Mouse (Mus musculus): ENCODE data around the gene Esrrg. TPM values are rescaled to one million over a fixed set of nuclear protein-coding genes. Genes with fewer than 3 reads are reported as not detected.
A peak's percentile ranks its signal among the peaks of the same experiment; 100 is the strongest.

The Esrrg gene
- polyA plus RNA-seq, 1 experiment from 2014 or later, result 2.2 TPM

GRCm38 (mm10) chr1:187830937-187831336, 222.3 kb downstream of the Esrrg start:
- H3K36me3 ChIP-seq (replicated peaks; ENCODE audit: control insufficient read depth, insufficient read depth, low read depth, low read length), result no peaks in the 10 kb centered on the region
- H3K4me1 ChIP-seq (ENCODE audit: control insufficient read depth, insufficient read depth, low read length), result no peaks in the 10 kb centered on the region
- no peaks in the 10 kb centered on the region for H3K9me3 ChIP-seq (replicated peaks; ENCODE audit: control insufficient read depth, low read length)
- H3K27me3 ChIP-seq (ENCODE audit: control insufficient read depth, insufficient read depth, low read length), result no peaks in the 10 kb centered on the region
- DNase-seq (ENCODE audit: low spot score) (no peak), ATAC-seq (replicated peaks; ENCODE audit: insufficient number of reproducible peaks, low FRiP score, low TSS enrichment, low read depth) (no peak)
- no peak overlapping the region for H3K27ac ChIP-seq (replicated peaks; ENCODE audit: low read depth, low read length)
- H3K9ac ChIP-seq (replicated peaks; ENCODE audit: low read length), result no peak overlapping the region
- no peak overlapping the region for H3K4me2 ChIP-seq (ENCODE audit: low read depth, low read length)
- no peak overlapping the region for H3K4me3 ChIP-seq (ENCODE audit: low read depth, low read length)
- WGBS, result 83% methylated on average over 7 of the region's 7 CpGs

DNA sequence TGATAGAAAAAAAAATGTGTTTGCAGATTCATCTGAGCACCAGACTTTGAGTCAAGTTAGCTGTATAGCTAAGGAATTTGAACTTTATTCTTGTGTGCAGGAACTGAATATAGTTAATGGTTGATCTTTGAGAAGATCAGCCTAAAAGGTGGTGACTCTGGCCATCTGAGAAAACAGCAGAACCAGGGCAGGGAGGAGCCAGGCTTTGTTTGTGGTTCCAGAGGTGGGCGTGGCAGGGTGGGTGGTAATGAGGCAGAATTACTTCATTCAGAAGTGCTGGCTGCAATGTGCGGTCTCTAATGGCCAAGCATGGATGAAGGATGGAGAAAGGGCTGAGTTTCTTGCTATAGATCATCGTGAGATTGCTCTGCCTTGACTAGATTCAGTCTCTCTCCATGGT, 224.3 kb downstream of the Esrrg start:
- H3K9me3 ChIP-seq (replicated peaks; ENCODE audit: control insufficient read depth, low read length), result no peaks in the 10 kb centered on the region
- H3K9ac ChIP-seq (replicated peaks; ENCODE audit: low read length), result no peak overlapping the region
- DNase-seq (ENCODE audit: low spot score), result no peak
- no peaks in the 10 kb centered on the region for H3K4me1 ChIP-seq (ENCODE audit: control insufficient read depth, insufficient read depth, low read length)
- H3K27ac ChIP-seq (replicated peaks; ENCODE audit: low read depth, low read length), result no peak overlapping the region
- no peak for ATAC-seq (replicated peaks; ENCODE audit: insufficient number of reproducible peaks, low FRiP score, low TSS enrichment, low read depth)
- H3K4me3 ChIP-seq (ENCODE audit: low read depth, low read length), result no peak overlapping the region
- no peaks in the 10 kb centered on the region for H3K36me3 ChIP-seq (replicated peaks; ENCODE audit: control insufficient read depth, insufficient read depth, low read depth, low read length)
- 56% methylated on average over 3 of the region's 3 CpGs for WGBS
- H3K4me2 ChIP-seq (ENCODE audit: low read depth, low read length), result no peak overlapping the region
- H3K27me3 ChIP-seq (ENCODE audit: control insufficient read depth, insufficient read depth, low read length), result no peaks in the 10 kb centered on the region

DNA sequence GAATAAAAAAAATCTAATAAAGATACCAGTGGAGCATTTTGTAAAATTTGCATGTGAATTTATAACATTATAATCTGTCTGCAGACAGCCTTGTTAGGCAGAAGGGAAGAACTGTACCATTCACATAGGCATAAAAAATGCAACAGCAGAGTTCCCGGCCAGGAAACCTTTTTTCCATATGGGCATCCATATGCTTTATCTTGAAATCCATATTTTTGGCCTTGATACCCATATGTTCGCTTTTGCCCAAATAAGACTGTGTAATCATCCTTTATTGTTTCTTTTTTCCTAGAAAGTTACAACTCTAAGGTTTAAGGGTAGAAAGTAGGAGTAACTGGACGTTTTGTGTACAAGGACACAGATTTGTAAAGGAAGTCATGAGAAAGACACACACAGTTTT, 226.0 kb downstream of the Esrrg start:
- H3K27me3 ChIP-seq (ENCODE audit: control insufficient read depth, insufficient read depth, low read length), result no peaks in the 10 kb centered on the region
- DNase-seq (ENCODE audit: low spot score), result no peak
- H3K27ac ChIP-seq (replicated peaks; ENCODE audit: low read depth, low read length), result no peak overlapping the region
- 87% methylated on average over 3 of the region's 3 CpGs for WGBS
- no peaks in the 10 kb centered on the region for H3K9me3 ChIP-seq (replicated peaks; ENCODE audit: control insufficient read depth, low read length)
- H3K36me3 ChIP-seq (replicated peaks; ENCODE audit: control insufficient read depth, insufficient read depth, low read depth, low read length), result no peaks in the 10 kb centered on the region
- no peak overlapping the region for H3K9ac ChIP-seq (replicated peaks; ENCODE audit: low read length)
- no peaks in the 10 kb centered on the region for H3K4me1 ChIP-seq (ENCODE audit: control insufficient read depth, insufficient read depth, low read length)
- H3K4me2 ChIP-seq (ENCODE audit: low read depth, low read length), result no peak overlapping the region
- H3K4me3 ChIP-seq (ENCODE audit: low read depth, low read length), result no peak overlapping the region
- ATAC-seq (replicated peaks; ENCODE audit: insufficient number of reproducible peaks, low FRiP score, low TSS enrichment, low read depth), result no peak

DNA sequence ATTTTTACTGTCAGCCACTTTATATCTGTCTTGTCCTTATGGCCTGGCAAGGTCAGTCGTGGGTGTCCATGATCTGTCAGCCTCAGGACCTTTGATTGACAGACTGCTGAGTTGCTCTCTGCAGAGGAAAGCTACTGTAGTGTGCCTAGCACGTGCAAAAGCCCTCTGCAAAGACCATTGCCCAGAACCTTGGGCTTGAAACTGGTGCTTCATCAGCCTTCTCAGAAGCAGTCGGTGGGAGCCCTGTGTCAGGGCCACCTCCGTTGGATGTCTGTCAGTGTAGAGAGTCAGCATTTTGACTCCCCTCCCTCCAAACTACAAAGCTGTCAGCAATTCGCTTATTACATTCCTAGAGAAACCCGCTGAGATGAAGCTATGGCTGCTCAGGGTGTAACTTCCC, 227.8 kb downstream of the Esrrg start:
- no peaks in the 10 kb centered on the region for H3K27me3 ChIP-seq (ENCODE audit: control insufficient read depth, insufficient read depth, low read length)

DNA sequence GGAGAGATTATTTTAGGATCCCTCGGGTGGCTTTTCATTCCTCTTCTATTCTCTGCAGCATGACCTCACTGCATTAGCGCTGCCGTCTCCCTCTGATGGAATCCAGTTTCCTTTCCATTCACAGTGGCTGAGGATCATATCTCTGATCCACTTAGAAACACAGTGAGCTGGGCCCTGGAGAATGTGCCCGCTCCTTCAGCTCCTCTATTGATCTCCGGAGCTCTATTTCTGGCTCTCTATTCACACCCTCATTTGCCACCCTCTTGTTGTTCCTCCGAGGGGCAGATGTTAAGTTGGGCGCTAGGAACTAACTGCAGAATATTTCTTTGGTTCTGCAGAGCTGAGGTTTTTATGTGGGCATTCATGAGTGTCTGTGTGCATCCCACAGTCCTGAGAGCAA, 228.3 kb downstream of the Esrrg start:
- 0 out of 2 replicates have a peak, but pooled peaks have one; percentile 3 for ATAC-seq (replicated peaks; ENCODE audit: insufficient number of reproducible peaks, low FRiP score, low TSS enrichment, low read depth)

More for the DNA sequence above, 227.8 kb downstream of the Esrrg start:
- Histone ChIP-seq H3K4me1 (ENCODE audit: control insufficient read depth, insufficient read depth, low read length) (no peaks in the 10 kb centered on the region), H3K9me3 (replicated peaks; ENCODE audit: control insufficient read depth, low read length) (no peaks in the 10 kb centered on the region), H3K27ac (replicated peaks; ENCODE audit: low read depth, low read length) (no peak overlapping the region), H3K9ac (replicated peaks; ENCODE audit: low read length) (no peak overlapping the region), H3K36me3 (replicated peaks; ENCODE audit: control insufficient read depth, insufficient read depth, low read depth, low read length) (no peaks in the 10 kb centered on the region), H3K4me3 (ENCODE audit: low read depth, low read length) (no peak overlapping the region), H3K4me2 (ENCODE audit: low read depth, low read length) (no peak overlapping the region)
- ATAC-seq (replicated peaks; ENCODE audit: insufficient number of reproducible peaks, low FRiP score, low TSS enrichment, low read depth) (0 out of 2 replicates have a peak, but pooled peaks have one; percentile 34), DNase-seq (ENCODE audit: low spot score) (peak; percentile 20)
- 38% methylated on average over 6 of the region's 6 CpGs for WGBS

DNA sequence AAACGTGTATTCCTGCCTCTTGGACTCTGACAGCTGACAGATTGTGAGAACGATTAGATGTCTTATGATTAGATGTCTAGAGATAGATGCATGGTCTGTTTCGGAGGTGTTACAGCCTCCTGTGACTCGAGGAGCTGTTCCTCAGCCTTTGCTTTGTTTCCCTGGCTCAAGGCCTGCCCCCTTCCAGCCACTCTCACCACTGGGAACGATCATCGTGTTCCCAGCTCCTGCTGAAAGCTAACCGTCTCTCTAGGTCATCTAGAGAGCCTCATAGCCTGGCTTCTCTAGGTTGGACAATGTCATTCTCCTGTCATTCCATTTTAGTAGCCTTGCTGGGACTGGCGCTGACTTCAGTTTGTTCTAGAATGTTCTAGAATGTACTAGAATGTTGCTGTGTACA, 233.0 kb downstream of the Esrrg start:
- Histone ChIP-seq H3K9ac (replicated peaks; ENCODE audit: low read length) (no peak overlapping the region), H3K4me3 (ENCODE audit: low read depth, low read length) (no peak overlapping the region), H3K4me2 (ENCODE audit: low read depth, low read length) (no peak overlapping the region), H3K36me3 (replicated peaks; ENCODE audit: control insufficient read depth, insufficient read depth, low read depth, low read length) (no peaks in the 10 kb centered on the region), H3K27ac (replicated peaks; ENCODE audit: low read depth, low read length) (no peak overlapping the region), H3K27me3 (ENCODE audit: control insufficient read depth, insufficient read depth, low read length) (no peaks in the 10 kb centered on the region), H3K4me1 (ENCODE audit: control insufficient read depth, insufficient read depth, low read length) (no peaks in the 10 kb centered on the region), H3K9me3 (replicated peaks; ENCODE audit: control insufficient read depth, low read length) (no peaks in the 10 kb centered on the region)
- WGBS, result 81% methylated on average over 8 of the region's 8 CpGs
- ATAC-seq (replicated peaks; ENCODE audit: insufficient number of reproducible peaks, low FRiP score, low TSS enrichment, low read depth) (no peak), DNase-seq (ENCODE audit: low spot score) (no peak)

More for the DNA sequence above, 228.3 kb downstream of the Esrrg start:
- Histone ChIP-seq H3K9me3 (replicated peaks; ENCODE audit: control insufficient read depth, low read length) (no peaks in the 10 kb centered on the region), H3K9ac (replicated peaks; ENCODE audit: low read length) (no peak overlapping the region), H3K27me3 (ENCODE audit: control insufficient read depth, insufficient read depth, low read length) (no peaks in the 10 kb centered on the region), H3K4me2 (ENCODE audit: low read depth, low read length) (no peak overlapping the region), H3K4me3 (ENCODE audit: low read depth, low read length) (no peak overlapping the region), H3K4me1 (ENCODE audit: control insufficient read depth, insufficient read depth, low read length) (no peaks in the 10 kb centered on the region), H3K27ac (replicated peaks; ENCODE audit: low read depth, low read length) (no peak overlapping the region), H3K36me3 (replicated peaks; ENCODE audit: control insufficient read depth, insufficient read depth, low read depth, low read length) (no peaks in the 10 kb centered on the region)
- 34% methylated on average over 7 of the region's 7 CpGs for WGBS
- DNase-seq (ENCODE audit: low spot score), result peak; percentile 33

GRCm38 (mm10) chr1:187842702-187843101, 234.1 kb downstream of the Esrrg start:
- Histone ChIP-seq H3K36me3 (replicated peaks; ENCODE audit: control insufficient read depth, insufficient read depth, low read depth, low read length) (no peaks in the 10 kb centered on the region), H3K27me3 (ENCODE audit: control insufficient read depth, insufficient read depth, low read length) (no peaks in the 10 kb centered on the region), H3K9me3 (replicated peaks; ENCODE audit: control insufficient read depth, low read length) (no peaks in the 10 kb centered on the region), H3K4me3 (ENCODE audit: low read depth, low read length) (no peak overlapping the region), H3K27ac (replicated peaks; ENCODE audit: low read depth, low read length) (no peak overlapping the region), H3K4me1 (ENCODE audit: control insufficient read depth, insufficient read depth, low read length) (no peaks in the 10 kb centered on the region), H3K4me2 (ENCODE audit: low read depth, low read length) (no peak overlapping the region), H3K9ac (replicated peaks; ENCODE audit: low read length) (no peak overlapping the region)
- 89% methylated on average over 5 of the region's 5 CpGs for WGBS
- DNase-seq (ENCODE audit: low spot score) (no peak), ATAC-seq (replicated peaks; ENCODE audit: insufficient number of reproducible peaks, low FRiP score, low TSS enrichment, low read depth) (no peak)

DNA sequence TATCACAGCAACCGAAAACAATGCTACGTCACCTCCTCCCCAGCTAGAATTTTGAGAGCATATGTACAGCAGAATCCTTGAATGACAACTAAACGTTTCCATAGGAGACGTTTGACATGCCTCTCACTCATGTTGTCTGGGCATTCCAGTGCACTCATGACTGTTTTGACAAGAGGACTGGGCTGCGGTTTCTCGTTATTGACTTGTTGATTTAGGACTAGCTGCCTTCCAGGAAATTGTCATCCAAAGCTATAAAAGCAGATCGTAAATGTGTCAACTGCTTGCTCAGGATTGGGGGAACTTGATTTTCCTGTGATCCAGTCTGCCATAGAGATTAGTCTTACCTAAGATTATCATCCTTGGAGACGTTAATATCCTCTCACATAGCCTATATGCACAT, 245.6 kb downstream of the Esrrg start:
- Histone ChIP-seq H3K4me2 (ENCODE audit: low read depth, low read length) (no peak overlapping the region), H3K27ac (replicated peaks; ENCODE audit: low read depth, low read length) (no peak overlapping the region), H3K9me3 (replicated peaks; ENCODE audit: control insufficient read depth, low read length) (no peaks in the 10 kb centered on the region), H3K4me1 (ENCODE audit: control insufficient read depth, insufficient read depth, low read length) (no peaks in the 10 kb centered on the region), H3K27me3 (ENCODE audit: control insufficient read depth, insufficient read depth, low read length) (no peaks in the 10 kb centered on the region), H3K4me3 (ENCODE audit: low read depth, low read length) (no peak overlapping the region), H3K36me3 (replicated peaks; ENCODE audit: control insufficient read depth, insufficient read depth, low read depth, low read length) (no peaks in the 10 kb centered on the region), H3K9ac (replicated peaks; ENCODE audit: low read length) (no peak overlapping the region)
- DNase-seq (ENCODE audit: low spot score) (no peak), ATAC-seq (replicated peaks; ENCODE audit: insufficient number of reproducible peaks, low FRiP score, low TSS enrichment, low read depth) (no peak)
- 70% methylated on average over 8 of the region's 8 CpGs for WGBS
